Mouse (Mus musculus) gastrocnemius, postnatal 10 days (tissue): Measurements from ENCODE around the gene Trim38. TPM values are rescaled to one million over a fixed set of nuclear protein-coding genes. Genes with fewer than 3 reads are reported as not detected.
"Not testable (repeated sequence)": the region's sequence is repeated elsewhere in the genome, so short reads cannot be mapped to it uniquely, and the experiment has no call there.

ENCODE experiments used
- DNase-seq: peaks from one replicate; pipeline ENCODE4 v3.0.0; 2021; ENCODE audit warnings: mixed read lengths
- long read RNA-seq, 2 experiments: library from polyadenylated mRNA; stranded (forward); transcript quantifications; one replicate each; pipeline ENCODE4 v2.0.0; 2021
- total RNA-seq, 2 experiments: library from RNA; stranded (reverse); gene quantifications; 2 replicates each; pipeline ENCODE4 v1.2.3; 2021

Trim38 gene
- total RNA-seq = not detected
- long read RNA-seq, experiment 1 = 0 reads
- long read RNA-seq, experiment 2 = 0 reads

DNA sequence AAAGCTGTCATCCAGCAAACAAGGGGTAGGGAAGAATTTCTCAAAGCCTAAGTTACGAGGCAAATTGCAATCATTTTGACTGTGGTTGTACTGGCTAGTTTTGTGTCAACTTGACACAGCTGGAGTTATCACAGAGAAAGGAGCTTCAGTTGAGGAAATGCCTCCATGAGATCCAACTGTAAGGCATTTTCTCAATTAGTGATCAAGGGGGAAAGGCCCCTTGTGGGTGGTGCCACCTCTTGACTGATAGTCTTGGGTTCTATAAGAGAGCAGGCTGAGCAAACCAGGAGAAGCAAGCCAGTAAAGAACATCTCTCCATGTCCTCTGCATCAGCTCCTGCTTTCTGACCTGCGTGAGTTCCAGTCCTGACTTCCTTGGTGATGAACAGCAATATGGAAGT lies at the start of gene Trim38:
Trim38 (plus strand) TSS at position 301 of the 400 bp plus-strand sequence.
- not testable (repeated sequence) for DNase-seq

DNA sequence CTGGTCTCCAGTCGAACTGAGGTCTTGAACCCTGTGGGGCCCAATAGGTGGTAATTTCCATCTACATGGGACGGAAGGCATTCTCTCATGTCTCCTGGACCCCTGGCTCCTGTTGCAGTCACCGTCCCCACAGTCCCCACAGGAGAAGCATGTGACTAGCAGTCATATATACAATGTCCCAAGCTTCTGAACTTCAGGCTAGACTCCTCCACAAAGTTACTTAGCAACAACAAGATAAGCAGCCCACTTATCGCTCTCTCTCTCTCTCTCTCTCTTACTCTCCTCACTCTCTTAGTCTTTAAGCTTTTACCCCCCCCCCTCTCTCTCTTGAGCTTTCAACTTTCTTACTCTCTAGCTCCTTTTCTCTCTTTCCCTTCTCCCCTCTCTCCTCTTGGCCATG lies 45.5 kb upstream of the Trim38 start:
- no peak for DNase-seq

DNA sequence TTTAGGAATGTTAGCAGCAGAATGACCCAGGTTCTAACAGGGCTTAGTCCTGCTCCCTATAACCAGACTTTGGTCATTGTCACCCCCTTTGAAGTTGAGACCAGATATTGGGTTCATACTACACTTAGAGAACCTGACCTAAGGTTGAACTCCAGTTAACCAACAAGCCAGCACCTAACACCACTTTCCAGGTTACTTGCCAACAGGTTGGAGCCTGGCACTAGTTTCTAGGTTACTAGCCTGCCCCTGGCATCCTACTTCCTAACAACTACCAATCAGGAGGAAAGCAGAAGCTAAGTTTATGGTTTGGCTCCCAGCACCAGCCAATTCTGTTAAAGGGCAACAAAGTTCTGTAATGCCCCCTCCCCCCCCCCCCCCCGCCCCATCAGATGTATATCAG lies 44.5 kb upstream of the Trim38 start:
- no peak for DNase-seq

DNA sequence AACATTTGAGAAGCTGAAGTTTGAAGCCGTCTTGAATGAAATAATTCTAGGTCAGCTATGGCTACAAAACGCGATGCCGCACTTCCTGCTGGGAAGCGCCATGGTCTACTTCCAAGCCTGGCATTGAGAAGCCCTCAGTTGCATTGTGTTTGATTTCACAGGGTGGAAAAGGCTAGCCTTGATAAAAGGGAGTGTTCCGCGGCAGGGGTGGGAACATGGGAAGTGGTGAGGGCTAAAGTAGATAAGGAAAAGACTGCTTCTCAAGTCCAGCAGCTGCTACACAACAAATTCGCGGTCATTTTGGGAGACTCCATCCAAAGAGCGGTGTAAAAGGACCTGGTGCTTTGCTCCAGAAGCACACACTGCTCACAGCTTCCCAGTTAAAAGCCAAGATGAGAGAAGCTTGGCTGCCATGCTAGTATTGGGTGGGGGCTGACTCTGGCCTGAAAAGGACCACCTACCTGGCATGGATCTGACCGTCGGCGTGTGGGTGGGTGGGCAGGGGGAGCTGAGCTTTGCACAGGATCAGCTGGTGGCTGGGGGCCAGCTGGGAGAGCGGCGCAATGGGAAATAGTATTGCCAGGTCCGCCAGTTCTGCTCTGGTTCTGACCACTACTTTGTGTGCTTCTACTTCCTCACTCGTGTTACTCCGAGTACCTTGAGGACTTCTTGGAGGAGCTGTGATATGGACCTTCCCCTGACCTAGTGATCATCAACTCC lies 41.1 kb upstream of the Trim38 start:
- DNase-seq = no peak

DNA sequence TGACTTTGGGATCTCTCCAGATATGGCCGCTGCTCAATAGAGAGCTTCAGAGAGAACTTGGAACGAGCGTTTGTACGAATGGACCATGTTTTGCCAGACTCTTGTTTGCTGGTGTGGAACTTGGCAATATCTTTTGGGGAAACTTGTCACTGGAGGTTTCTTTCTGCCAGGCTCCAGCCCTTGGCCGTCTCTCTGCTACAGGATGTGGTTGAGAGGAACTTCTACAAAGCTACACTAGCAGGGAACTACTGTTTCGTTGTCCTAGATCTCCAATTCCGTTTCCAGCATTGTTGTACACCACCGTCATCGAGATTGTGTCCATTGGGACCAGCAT lies 40.6 kb upstream of the Trim38 start:
- no peak for DNase-seq

DNA sequence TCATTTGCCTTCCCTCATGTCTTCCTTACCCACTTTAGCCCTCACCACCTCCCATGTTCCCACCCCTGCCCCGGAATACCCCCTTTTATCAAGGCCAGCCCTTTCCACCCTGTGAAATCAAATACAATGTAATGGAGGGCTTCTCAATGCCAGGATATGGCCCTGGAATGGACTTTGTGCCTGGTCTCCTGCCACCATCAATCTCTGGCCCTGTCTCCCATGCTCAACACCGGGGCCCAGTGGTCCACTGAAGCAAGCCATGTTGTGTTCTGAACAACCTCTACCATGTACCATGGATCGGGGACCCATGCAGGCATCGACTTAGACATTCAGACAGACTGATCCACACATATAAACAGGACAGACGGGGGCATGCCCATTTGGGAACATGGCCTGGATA lies 40.0 kb upstream of the Trim38 start:
- no peak for DNase-seq

DNA sequence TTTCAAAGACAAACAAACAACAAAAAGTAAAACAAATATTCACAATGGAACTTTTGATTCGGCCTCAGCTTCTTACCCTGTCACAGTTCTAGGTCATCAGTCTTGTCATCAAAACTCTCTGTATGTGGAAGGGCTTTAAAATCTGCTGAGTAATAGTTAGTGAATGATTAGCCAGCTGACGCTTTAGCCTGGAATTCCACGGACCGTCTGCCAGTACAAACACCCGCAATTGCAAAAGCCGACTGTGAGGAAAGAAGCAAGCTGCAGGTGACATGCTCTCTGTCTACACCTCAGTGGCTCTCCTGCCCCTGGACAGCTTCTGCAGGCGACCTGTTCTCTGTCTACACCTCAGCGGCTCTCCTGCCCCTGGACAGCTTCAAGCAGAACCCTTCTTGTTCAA lies 39.2 kb upstream of the Trim38 start:
- DNase-seq = no peak

DNA sequence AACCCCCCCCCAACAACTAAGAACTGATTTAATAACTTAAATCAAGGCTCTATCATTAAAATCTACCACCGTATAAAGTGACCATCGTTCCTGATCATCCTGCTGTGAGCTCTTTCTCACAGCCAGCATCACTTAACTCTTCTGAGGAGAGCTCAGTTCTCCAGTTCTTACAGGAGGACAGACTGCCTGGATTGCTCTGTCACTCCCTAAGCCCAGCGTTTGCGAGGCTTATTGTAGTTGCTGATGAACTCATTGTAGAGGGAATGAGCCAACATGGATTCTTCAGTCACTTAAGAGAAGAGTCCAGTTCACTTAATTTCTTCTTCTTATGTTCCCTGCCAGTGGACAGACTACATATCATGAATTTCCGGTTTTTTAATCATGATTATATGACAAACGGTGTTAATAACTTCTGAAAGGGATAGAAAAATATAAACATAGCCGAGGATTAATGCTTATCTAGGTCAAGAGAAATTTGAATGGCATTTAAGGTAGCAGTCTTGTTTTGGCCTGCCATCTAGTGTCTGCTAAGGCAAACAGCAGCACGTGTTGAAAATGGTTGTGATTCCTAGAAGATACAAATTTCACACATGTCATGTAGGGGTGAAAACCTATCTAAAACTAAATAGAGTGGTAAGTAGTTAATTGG lies 37.4 kb upstream of the Trim38 start:
- DNase-seq = no peak

DNA sequence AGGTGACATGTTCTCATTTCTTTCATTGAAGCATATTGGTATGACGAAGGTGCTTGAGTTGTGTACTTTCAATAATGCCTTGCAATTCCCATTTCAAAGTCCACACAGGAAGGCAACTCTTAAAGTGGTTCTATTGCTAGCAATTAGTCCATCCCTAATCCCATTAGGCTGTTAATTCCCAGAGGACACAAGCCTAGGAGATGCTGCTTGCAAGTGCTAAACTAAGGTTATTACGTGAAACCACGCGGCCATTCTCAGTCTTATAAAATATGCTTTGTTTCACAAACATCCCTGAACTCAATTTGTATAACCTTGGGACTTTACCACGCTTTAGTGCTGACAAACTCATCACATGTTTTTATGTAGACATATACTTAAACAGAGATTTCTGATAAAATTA lies 32.6 kb upstream of the Trim38 start:
- no peak for DNase-seq

DNA sequence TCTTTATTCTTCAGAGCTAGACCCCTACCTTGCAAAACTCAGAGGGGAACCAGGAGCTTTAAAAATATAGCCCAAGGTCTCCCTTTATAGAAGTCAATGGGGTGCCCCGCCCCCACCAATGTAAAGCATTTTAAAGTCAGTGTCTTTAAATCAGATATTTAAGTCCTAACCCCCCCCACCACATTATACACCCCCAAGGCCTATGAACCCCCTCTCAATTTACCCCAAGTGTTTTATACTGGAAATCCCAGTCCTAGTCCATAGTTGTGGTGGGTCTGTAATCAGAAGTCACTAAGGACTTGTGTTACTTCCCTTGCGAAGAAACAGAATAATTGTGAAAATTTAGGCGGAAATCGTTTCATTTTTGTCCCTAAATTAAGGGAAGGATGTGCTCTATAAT lies 31.7 kb upstream of the Trim38 start:
- DNase-seq = no peak

DNA sequence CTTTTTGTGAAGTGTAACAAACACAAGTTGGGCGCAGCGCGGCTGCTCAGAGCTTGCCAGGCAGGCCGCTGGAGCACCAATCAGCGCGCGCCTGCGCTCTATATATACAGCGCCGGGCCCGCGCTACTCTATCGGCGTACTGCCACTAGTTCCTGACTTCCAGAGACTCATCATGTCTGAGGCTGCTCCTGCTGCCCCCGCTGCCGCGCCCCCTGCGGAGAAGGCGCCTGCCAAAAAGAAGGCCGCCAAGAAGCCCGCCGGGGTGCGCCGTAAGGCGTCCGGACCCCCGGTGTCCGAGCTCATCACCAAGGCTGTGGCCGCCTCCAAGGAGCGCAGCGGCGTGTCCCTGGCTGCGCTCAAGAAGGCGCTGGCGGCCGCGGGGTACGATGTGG lies 31.0 kb upstream of the Trim38 start, which contains the start of gene Hist1h1c:
Hist1h1c (plus strand) TSS at position 132 of the 392 bp plus-strand sequence.
- peak; percentile 87 for DNase-seq

DNA sequence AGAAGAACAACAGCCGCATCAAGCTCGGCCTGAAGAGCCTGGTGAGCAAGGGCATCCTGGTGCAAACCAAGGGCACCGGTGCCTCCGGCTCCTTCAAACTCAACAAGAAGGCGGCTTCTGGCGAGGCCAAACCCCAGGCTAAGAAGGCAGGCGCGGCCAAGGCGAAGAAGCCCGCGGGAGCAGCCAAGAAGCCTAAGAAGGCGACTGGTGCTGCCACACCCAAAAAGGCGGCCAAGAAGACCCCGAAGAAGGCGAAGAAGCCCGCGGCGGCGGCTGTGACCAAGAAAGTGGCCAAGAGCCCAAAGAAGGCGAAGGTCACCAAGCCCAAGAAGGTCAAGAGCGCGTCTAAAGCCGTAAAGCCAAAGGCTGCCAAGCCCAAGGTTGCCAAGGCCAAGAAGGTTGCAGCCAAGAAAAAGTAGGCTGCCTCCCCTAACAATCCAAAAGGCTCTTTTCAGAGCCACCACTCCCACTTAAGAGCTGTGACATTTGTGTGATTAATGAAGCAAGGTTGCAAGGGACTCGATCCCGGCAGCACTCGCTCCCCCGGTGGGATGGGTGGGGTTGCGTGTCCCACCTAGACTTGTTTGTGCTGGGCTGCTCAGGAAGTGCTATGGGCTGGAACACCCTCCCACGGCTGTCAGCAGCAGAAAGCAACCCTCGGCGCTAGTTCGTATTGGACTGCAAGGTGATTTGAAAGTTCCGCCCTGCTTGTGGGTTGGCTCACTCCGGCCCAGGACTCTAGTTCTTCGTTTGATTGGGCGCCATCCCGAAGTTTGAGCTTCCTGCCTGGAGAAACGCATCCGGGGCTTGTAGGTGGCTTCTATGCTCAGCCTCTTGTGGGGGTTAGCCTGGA lies 30.4 kb upstream of the Trim38 start:
- DNase-seq = peak; percentile 78

DNA sequence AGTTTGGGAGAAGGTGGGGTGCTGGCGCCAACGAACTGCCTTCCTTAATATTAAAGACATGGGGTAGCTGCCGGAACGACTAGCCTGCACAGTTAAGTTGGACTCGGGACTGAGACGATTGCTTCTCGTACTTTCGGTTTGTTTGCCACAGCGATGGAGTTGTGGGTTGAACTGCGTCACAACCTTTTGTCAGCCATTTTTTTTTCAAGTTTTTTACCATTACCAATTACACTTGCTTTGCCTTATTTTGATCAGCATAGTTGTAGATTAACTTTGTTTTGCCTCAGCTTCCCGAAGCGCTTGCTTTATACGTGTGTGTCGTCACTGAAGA lies 29.8 kb upstream of the Trim38 start:
- no peak for DNase-seq

DNA sequence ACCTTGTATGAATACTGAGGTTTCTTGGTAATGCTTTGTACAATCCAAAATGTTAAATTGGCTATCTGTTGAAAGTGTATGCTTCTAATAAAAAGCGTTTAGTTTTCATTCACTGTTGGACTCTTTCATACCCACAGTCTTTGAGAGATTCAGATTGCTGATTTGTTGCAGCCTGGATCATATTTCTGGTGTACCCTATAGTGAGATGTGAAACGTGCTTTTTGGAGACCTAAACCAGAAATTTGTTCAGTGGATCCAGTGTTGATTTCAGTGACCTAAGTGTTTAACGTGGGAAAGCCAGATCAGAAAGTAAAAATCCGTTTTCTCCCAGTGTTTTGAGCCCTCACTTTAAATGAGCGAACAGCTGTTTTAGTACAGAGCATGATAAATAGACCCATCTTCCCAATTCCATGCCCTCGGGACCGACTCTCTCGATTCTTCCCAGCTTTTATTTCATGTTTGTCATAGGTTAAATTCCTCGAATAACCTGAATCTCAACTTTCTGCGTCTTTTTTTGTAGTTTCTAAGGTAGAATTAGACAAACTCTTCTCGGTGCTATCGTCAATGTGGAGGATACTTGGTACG lies 29.4 kb upstream of the Trim38 start:
- no peak for DNase-seq

DNA sequence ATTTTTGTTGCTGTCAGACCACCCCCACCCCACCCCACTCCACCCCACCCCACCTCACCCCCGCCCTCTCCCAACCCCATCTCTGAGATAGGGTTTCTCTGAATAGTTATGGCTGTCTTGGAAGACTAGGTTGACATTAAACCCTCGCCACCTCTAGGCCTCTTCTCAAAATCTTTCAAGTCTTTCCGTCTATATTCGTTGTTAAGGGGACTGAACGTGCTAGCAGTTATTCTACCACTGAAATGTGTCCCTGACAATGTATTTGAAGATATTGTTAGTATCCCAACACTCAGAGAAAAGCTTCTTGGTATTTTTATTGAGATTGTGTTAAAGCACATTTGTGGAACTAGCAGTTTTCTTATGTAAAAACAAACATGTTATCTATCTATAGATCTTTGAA lies 28.8 kb upstream of the Trim38 start:
- DNase-seq = no peak

DNA sequence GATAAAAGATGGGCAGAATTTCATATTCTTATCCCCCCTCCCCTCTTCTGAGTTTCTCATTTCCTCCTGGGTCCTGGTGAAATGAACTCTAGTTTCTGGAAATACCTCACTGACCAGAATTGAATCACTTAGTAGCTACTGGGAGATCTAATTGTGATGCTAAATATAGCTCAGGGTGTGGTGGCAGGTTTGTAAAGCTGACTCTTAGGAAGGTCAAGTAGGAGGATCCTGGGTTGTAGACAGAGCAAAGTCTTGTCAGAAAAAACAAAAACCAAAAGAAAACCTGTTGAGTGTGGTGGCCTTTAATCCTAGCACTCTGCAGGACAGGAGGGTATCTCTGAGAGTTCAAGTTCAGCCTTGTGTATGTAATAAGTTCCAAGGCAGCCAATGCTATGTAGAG lies 27.7 kb upstream of the Trim38 start:
- no peak for DNase-seq

DNA sequence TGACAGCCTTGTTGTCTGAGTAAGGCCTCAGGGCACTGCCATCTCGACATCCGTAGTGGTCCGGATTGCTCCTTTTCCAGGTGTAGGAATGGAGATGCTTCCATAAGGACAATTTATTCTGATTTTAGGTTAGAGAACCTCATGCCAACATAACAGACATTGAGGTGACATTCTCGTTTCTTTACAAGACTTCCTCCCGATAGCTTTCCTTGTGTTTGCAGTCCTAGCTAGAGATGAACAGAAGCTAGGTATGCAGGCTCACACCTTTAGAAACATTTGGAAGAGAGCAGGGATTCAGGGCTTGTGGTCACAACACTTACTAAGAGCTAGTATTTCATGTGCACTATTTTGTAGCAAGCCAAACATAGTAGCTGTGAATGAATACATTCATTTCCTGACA lies 26.5 kb upstream of the Trim38 start:
- DNase-seq = no peak

DNA sequence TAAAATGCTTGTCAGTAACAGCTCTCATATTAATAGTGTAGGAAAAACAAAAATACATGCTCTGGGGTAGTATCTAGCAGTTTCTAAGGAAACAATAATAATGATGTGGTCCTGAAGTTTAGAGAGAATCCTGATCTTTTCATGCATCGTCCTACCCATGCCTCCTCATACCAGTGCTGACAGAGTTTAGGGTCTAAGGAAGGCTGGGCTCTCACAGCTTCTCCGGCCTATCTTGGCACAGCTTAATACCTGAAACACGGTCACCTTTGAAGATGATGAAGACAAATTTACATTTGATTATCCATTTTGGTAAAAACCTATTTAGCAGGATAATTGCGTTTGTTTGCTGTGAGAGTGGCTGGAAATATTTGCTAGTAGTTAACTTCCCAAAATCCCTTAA lies 25.8 kb upstream of the Trim38 start:
- no peak for DNase-seq

DNA sequence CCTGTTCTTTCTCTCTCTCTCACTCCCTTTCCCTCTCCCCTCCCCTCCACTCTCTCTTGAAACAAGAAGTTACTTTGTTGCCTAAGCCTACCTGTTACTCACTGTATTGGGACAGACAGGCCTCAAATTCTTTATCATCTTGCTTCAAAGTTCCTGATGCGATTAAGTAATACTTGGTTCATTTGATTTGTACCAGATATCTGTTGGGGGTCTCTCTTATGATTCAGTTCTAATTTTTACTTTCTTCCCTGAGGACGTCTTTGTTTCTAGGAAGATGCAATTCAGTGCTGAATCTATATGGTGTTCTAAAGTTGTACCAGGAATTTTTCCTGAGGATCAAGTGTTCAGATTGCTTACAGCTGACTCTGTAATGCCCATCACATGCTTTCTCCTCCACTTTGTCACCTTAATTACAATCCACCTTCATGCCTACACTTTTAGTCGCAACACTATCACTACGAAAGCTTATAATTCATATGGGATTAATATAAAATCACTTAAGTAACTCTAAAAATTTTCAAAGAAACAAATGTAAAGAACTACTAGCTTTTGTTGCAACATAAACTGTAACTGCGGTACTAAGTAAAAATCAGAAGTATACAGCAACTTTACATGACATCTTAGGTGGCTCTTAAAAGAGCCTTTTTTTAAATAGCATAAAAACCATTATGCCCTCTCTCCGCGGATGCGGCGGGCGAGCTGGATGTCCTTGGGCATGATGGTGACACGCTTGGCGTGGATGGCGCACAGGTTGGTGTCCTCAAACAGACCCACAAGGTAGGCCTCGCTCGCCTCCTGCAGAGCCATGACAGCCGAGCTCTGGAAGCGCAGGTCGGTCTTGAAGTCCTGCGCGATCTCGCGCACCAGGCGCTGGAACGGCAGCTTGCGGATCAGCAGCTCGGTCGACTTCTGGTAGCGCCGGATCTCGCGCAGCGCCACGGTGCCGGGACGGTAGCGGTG lies 25.0 kb upstream of the Trim38 start:
- DNase-seq = no peak

DNA sequence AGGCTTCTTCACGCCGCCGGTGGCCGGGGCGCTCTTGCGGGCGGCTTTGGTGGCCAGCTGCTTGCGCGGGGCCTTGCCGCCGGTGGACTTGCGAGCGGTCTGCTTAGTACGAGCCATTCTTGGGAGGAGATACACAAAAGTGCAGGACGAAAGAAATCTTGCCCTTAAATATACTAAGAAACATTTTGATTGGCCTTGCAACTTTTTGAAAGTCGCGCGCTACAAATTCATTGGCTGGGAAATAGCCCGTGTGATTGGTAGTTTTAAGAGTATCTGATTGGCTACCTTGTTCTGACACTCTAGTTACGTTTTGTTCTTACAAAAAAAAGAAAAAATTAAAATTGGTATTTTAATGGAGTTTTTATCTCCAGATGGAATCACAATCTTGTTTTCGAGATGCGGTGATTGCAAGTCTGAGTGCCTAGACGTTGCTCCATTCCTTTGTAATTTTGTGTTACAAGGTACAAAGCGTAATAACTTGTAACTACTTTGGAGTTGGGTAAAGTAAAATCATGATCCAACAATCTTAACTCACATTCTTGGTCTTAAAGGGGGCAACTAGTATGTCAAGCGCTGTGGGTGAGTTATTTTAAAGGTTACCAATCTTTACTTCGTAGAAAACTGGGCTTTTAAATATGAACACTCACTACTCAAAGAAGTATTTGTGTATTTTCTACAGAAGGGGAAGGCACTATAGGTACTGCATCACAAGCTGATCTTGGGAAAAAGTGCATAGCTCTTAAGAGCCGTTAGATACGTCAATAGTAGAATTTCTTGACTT lies 24.1 kb upstream of the Trim38 start, which contains the start of gene Hist1h3c:
Hist1h3c (minus strand) TSS at position 222 of the 781 bp plus-strand sequence.
- peak; percentile 82 for DNase-seq
